Mouse (Mus musculus): ENCODE results near the gene Mepce. TPM values are rescaled to one million over a fixed set of nuclear protein-coding genes. Genes with fewer than 3 reads are reported as not detected.

The Mepce gene
- polyA plus RNA-seq, 1 experiment from 2014 or later: 10.3 TPM

DNA sequence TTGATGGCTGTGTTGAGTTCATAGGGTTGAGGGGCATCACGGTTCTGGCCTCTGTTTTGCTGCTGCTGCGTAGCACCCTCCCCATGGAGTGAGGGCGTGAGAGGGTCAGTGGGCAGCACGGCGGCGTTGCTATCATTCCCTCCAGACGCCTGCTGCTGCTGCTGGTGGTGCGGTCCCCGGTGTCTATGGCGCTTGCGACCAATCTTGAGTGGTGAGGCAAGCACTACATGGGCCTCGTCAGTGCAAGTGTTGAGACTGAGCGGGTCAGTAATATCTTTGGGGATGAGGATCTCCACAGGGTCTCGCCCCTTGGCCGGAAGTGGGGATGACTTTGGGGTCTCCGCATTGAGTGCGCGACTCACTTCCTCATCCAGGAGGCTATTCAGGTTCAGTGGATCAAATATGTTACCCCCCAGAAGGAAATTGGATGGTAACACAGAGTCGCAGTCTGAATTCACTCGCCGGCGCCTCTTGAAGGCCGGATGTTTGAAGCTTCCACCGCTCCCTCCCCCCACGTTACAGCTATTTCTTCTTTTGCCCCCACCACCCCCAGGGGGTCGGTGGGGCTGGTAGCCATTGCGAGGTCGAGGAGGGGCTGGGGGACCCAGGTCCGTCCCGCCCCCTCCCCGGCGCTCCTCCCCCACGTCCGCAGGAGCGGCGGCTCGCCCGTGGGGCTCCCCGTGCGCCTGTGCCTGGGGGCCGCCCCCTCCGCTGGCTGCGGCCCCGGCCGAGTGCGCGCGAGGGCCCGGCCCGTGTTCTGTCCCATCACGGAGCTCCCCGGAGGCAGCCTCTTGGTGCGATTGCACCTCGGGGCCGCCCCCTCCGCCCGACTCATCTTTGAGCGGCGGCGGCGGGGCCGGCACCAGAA is 2.1 kb downstream of the Mepce start:
- ATAC-seq: peak; percentile 19
- Histone ChIP-seq H3K9me3 (replicated peaks) (no peaks in the 10 kb centered on the region), H3K4me2 (peak overlapping the region; percentile 95), H3K27ac (peak overlapping the region; percentile 98), H3K4me3 (peak overlapping the region; percentile 85), H3K4me1 (peaks cover 45% of the 10 kb centered on the region), H3K27me3 (peaks cover 4% of the 10 kb centered on the region), H3K36me3 (ENCODE audit: poor library complexity, severe bottlenecking) (peaks cover 44% of the 10 kb centered on the region), H3K9ac (peak overlapping the region; percentile 98)
- 5% methylated on average over 57 of the region's 62 CpGs for WGBS

- WGBS: 82% methylated on average over 14 of the region's 14 CpGs
- H3K9ac ChIP-seq: peak overlapping the region; percentile 98
- H3K27me3 ChIP-seq: peaks cover 4% of the 10 kb centered on the region
- H3K9me3 ChIP-seq (replicated peaks): no peaks in the 10 kb centered on the region
- peak overlapping the region; percentile 98; the same call in 1 of the 2 replicates for H3K27ac ChIP-seq
- peaks cover 48% of the 10 kb centered on the region for H3K36me3 ChIP-seq (ENCODE audit: poor library complexity, severe bottlenecking)
- peaks cover 53% of the 10 kb centered on the region for H3K4me1 ChIP-seq
- ATAC-seq: no peak
- H3K4me3 ChIP-seq: peak overlapping the region; percentile 85
- H3K4me2 ChIP-seq: peak overlapping the region; percentile 95
These were observed 2.9 kb downstream of the Mepce start for GRCm38 (mm10) chr5:137784546-137784945.

GRCm38 (mm10) chr5:137783901-137784540 is 3.4 kb downstream of the Mepce start:
- H3K36me3 ChIP-seq (ENCODE audit: poor library complexity, severe bottlenecking): peaks cover 48% of the 10 kb centered on the region
- no peak for ATAC-seq
- peak overlapping the region; percentile 85 for H3K4me3 ChIP-seq
- H3K9me3 ChIP-seq (replicated peaks): no peaks in the 10 kb centered on the region
- 80% methylated on average over 9 of the region's 9 CpGs for WGBS
- H3K27me3 ChIP-seq: peaks cover 4% of the 10 kb centered on the region; the same call in 1 of the 2 replicates
- H3K9ac ChIP-seq: peak overlapping the region; percentile 98
- peaks cover 56% of the 10 kb centered on the region for H3K4me1 ChIP-seq
- H3K4me2 ChIP-seq: peak overlapping the region; percentile 95
- H3K27ac ChIP-seq: no peak overlapping the region

DNA sequence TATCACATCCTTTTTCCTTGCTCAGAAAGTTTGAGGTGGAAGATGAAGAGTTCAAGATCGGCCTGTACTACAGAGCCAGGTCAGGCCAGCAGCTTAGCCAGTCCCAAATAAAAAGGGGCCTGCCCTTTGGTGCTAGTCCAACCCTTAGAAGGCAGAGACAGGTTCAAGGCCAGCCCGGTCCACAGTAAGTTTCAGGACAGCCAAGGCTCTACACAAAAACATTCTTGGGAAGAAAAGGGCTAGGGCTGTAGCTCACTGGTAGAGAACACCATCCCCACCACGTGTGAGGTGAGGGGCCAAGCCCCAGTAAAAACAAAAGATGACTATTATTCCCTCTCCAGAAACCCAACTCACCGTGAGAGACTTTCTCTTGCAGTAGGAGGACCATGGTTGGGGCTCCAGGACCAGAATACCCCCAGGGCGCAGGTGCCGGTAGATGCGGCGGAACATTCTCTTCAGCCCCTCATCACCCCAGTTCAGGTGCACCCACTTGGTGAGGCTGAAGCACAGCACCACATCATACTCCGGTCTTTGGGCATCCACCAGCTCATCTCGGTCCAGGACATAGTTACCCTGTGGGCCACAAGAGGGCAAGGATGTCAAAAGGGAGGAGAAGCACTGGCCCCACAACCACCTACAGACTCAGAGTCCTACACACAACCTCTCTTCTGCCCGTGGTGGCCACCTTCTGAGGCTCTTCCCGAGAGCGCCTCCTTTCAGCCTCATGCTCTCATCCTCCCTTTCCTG is 4.5 kb downstream of the Mepce start:
- peak overlapping the region; percentile 98 for H3K9ac ChIP-seq
- 86% methylated on average over 13 of the region's 13 CpGs for WGBS
- H3K36me3 ChIP-seq (ENCODE audit: poor library complexity, severe bottlenecking): peaks cover 48% of the 10 kb centered on the region
- H3K4me2 ChIP-seq: peak overlapping the region; percentile 95
- ATAC-seq: no peak
- H3K4me1 ChIP-seq: peaks cover 56% of the 10 kb centered on the region
- 0 out of 2 replicates have a peak, but pooled peaks cover under 1% of the 10 kb centered on the region for H3K27me3 ChIP-seq
- peak overlapping the region; percentile 85 for H3K4me3 ChIP-seq
- no peaks in the 10 kb centered on the region for H3K9me3 ChIP-seq (replicated peaks)
- no peak overlapping the region for H3K27ac ChIP-seq

DNA sequence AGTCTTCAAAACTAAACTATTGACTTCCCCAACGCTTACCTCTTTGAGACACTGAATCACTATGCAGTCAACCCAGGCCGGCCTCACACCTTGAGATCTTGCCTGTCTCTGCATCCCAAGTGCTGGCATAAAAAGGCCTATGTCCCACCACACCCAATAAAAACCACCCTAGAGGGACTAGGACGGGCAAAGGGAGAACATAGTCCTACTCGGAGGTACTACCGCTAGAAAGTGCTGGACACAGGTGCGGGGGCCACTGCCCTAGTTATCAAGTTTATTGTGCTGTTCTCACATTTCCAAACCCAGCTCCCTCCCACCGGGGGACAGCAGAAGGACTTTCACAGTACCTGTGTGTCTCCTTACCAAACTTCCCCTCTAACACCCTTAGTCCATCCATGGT is 5.8 kb downstream of the Mepce start:
- 91% methylated on average over 7 of the region's 7 CpGs for WGBS
- ATAC-seq: no peak
- Histone ChIP-seq H3K4me2 (0 out of 2 replicates have a peak overlapping the region, but pooled peaks have one; percentile 95), H3K27ac (no peak overlapping the region), H3K36me3 (ENCODE audit: poor library complexity, severe bottlenecking) (peaks cover 48% of the 10 kb centered on the region), H3K9ac (no peak overlapping the region), H3K4me1 (peaks cover 59% of the 10 kb centered on the region), H3K4me3 (0 out of 2 replicates have a peak overlapping the region, but pooled peaks have one; percentile 1), H3K9me3 (replicated peaks) (no peaks in the 10 kb centered on the region), H3K27me3 (no peaks in the 10 kb centered on the region)

- under 1% methylated on average over 68 of the region's 83 CpGs for WGBS
- Histone ChIP-seq H3K4me1 (peaks cover 53% of the 10 kb centered on the region), H3K4me3 (peak overlapping the region; percentile 99), H3K27me3 (no peaks in the 10 kb centered on the region), H3K27ac (peak overlapping the region; percentile 86), H3K9ac (peak overlapping the region; percentile 96), H3K9me3 (replicated peaks) (no peaks in the 10 kb centered on the region), H3K36me3 (ENCODE audit: poor library complexity, severe bottlenecking) (peaks cover 42% of the 10 kb centered on the region), H3K4me2 (peak overlapping the region; percentile 98)
- peak; percentile 17 for ATAC-seq
These were observed 8.2 kb downstream of the Mepce start for GRCm38 (mm10) chr5:137779053-137779933.

DNA sequence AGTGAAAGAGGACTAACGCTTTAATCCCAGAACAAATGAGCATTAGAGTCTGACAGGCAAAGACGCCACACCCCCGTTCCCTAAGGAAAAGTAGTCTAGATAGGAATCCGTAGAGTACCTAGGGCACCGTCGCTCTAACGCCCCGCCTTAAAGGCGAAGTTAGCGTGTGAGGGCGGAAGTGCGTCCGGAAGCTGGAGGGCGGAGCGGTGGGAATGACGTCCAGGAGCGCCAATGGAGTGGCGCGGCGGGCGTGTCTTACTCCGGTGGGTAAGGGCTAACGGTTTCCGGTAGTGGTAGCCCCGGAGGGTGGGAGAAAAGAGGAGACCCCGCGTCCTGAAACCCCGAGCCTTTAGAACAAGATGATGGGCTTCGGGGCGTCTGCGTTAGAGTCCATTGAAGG is 8.8 kb downstream of the Mepce start, which contains the start of gene Ppp1r35:
TSS of gene Ppp1r35 (plus strand) at position 215 of the 400 bp plus-strand sequence.
- no peaks in the 10 kb centered on the region for H3K9me3 ChIP-seq (replicated peaks)
- peak within 1 kb of the TSS; percentile 86 for H3K27ac ChIP-seq
- WGBS: 0% methylated on average over 31 of the region's 31 CpGs

GRCm38 (mm10) chr5:137777267-137777845 is 10.1 kb downstream of the Mepce start:
- H3K27me3 ChIP-seq: no peaks in the 10 kb centered on the region
- no peak overlapping the region for H3K27ac ChIP-seq
- peaks cover 23% of the 10 kb centered on the region for H3K36me3 ChIP-seq (ENCODE audit: poor library complexity, severe bottlenecking)
- H3K4me2 ChIP-seq: no peak overlapping the region
- H3K4me1 ChIP-seq: peaks cover 33% of the 10 kb centered on the region
- no peak overlapping the region for H3K4me3 ChIP-seq
- 86% methylated on average over 7 of the region's 7 CpGs for WGBS
- no peaks in the 10 kb centered on the region for H3K9me3 ChIP-seq (replicated peaks)
- no peak overlapping the region for H3K9ac ChIP-seq
- ATAC-seq: no peak

More for the DNA sequence above, 8.8 kb downstream of the Mepce start, which contains the start of gene Ppp1r35:
- ATAC-seq: peak; percentile 98
- Histone ChIP-seq H3K4me3 (peak within 1 kb of the TSS; percentile 99), H3K27me3 (no peaks in the 10 kb centered on the region), H3K36me3 (ENCODE audit: poor library complexity, severe bottlenecking) (peaks cover 36% of the 10 kb centered on the region), H3K9ac (peak within 1 kb of the TSS; percentile 96), H3K4me2 (peak within 1 kb of the TSS; percentile 98), H3K4me1 (peaks cover 46% of the 10 kb centered on the region)

- no peak overlapping the region for H3K4me2 ChIP-seq
- H3K4me1 ChIP-seq: peaks cover 28% of the 10 kb centered on the region
- H3K27me3 ChIP-seq: no peaks in the 10 kb centered on the region
- 53% methylated on average over 5 of the region's 5 CpGs for WGBS
- H3K36me3 ChIP-seq (ENCODE audit: poor library complexity, severe bottlenecking): peaks cover 14% of the 10 kb centered on the region
- no peak overlapping the region for H3K4me3 ChIP-seq
- no peak overlapping the region for H3K27ac ChIP-seq
- H3K9me3 ChIP-seq (replicated peaks): no peaks in the 10 kb centered on the region
- H3K9ac ChIP-seq: no peak overlapping the region
- ATAC-seq: no peak
These were observed 11.0 kb downstream of the Mepce start for GRCm38 (mm10) chr5:137776408-137776918.

- Histone ChIP-seq H3K9me3 (replicated peaks) (no peaks in the 10 kb centered on the region), H3K9ac (no peak overlapping the region), H3K36me3 (ENCODE audit: poor library complexity, severe bottlenecking) (peaks cover 7% of the 10 kb centered on the region), H3K4me3 (no peak overlapping the region), H3K27ac (no peak overlapping the region), H3K4me2 (no peak overlapping the region), H3K27me3 (no peaks in the 10 kb centered on the region), H3K4me1 (peaks cover 28% of the 10 kb centered on the region)
- ATAC-seq: no peak
- 92% methylated on average over 2 of the region's 2 CpGs for WGBS
These were observed 11.7 kb downstream of the Mepce start for GRCm38 (mm10) chr5:137775587-137776290.

Data from forebrain, embryonic 13.5 days (tissue).